Mouse (Mus musculus) heart, adult 2 months (tissue): Measurements from ENCODE around the gene Apoa1.

Source experiments
- CTCF ChIP-seq: fragments of 200-600 bp; IDR thresholded peaks from 2 replicates; pipeline ENCODE4 v1.8.1; 2022; ENCODE audit warnings: antibody characterized with exemption, mild to moderate bottlenecking, moderate library complexity
- EP300 ChIP-seq: fragments of 200-500 bp; IDR thresholded peaks from 2 replicates; pipeline ENCODE4 v1.6.1; 2011; ENCODE audit warnings: low read depth, low read length, control low read depth; ENCODE audit not compliant: insufficient read depth
- POLR2A ChIP-seq: fragments of 200-500 bp; IDR thresholded peaks from 2 replicates; pipeline ENCODE4 v1.6.1; 2011; ENCODE audit warnings: mild to moderate bottlenecking, low read depth, low read length, control low read depth; ENCODE audit not compliant: insufficient read depth

DNA sequence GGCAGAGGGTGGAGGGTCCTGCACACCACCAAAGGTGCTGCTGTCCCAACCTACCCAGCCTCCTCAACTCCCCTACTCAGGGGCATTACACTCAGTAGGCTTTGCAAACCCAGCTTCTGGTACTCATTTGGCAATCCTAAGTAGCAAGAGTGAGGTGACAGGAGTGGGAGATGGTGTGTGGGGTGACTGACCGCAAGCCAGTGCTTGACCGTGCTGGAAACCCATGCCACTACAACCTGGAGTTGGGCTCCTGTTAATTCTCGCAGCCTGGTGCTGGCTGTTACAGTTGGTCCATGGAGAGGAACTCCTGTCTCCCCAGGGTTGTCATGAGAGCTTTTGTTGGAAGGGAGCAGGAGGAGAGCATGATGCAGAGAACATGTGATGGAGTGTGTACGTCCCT is 42.4 kb downstream of the Apoa1 start:
- TF ChIP-seq EP300 (no peak), CTCF (no peak), POLR2A (no peak)
